Mouse (Mus musculus) heart, embryonic 16.5 days (tissue): Measurements from ENCODE around the gene Tldc2. TPM values are rescaled to one million over a fixed set of nuclear protein-coding genes. Genes with fewer than 3 reads are reported as not detected.

ENCODE experiments used
- ATAC-seq: fragments of 200-750 bp; cut with Nextera tagmentation; replicated peaks from 2 replicates; pipeline ENCODE4 v1.8.0; 2017; ENCODE audit warnings: moderate number of reproducible peaks; ENCODE audit not compliant: insufficient read depth, low FRiP score; ENCODE audit errors: extremely low read depth
- H3K27ac ChIP-seq: fragments of 300-500 bp; sonication (generic); 2 replicates; pipeline ENCODE4 v1.5.1; 2014; ENCODE audit warnings: mild to moderate bottlenecking, low read length, control low read depth, moderate library complexity
- H3K27me3 ChIP-seq: fragments of 300-500 bp; sonication (generic); 2 replicates; pipeline ENCODE4 v1.6.1; 2014; ENCODE audit warnings: low read length, mixed read lengths; ENCODE audit not compliant: control insufficient read depth, insufficient read depth
- H3K36me3 ChIP-seq: fragments of 300-500 bp; sonication (generic); 2 replicates; pipeline ENCODE4 v1.6.1; 2014; ENCODE audit not compliant: control insufficient read depth, insufficient read depth
- H3K4me1 ChIP-seq: fragments of 300-500 bp; sonication (generic); 2 replicates; pipeline ENCODE4 v1.6.1; 2014; ENCODE audit warnings: low read length, mixed read lengths; ENCODE audit not compliant: control insufficient read depth, insufficient read depth
- H3K4me2 ChIP-seq: fragments of 300-500 bp; sonication (generic); 2 replicates; pipeline ENCODE4 v1.6.1; 2014; ENCODE audit warnings: low read depth, mild to moderate bottlenecking, control low read depth, low read length
- H3K4me3 ChIP-seq: fragments of 300-500 bp; sonication (generic); 2 replicates; pipeline ENCODE4 v1.5.1; 2014; ENCODE audit warnings: mild to moderate bottlenecking, control low read depth, low read length
- H3K9ac ChIP-seq: fragments of 300-500 bp; sonication (generic); 2 replicates; pipeline ENCODE4 v1.6.1; 2014; ENCODE audit warnings: low read length, control low read depth
- H3K9me3 ChIP-seq: fragments of 300-500 bp; sonication (generic); replicated peaks from 2 replicates; pipeline ENCODE4 v1.6.1; 2016; ENCODE audit warnings: low read length; ENCODE audit not compliant: control insufficient read depth
- WGBS: fragments of 180-500 bp; shearing (Covaris S2); extraction: QIAGEN DNeasy Blood & Tissue Kit; methylation state at CpG from one replicate; pipeline ENCODE4 v1.1.7; 2014; 5-methylcytosine and 5-hydroxymethylcytosine counted together
- polyA plus RNA-seq: library from polyadenylated mRNA; unstranded; fragments of >200 nt; fragmentation: Nextera tagmentation; extraction: Ambion mirVana; gene quantifications from 2 replicates; pipeline ENCODE4 v1.2.1, GENCODE M21; 2015

The Tldc2 gene
- not detected in 2 replicates for polyA plus RNA-seq

GRCm38 (mm10) chr2:157086796-157087195, at the start of gene Tldc2:
Gene Tldc2 (plus strand): TSS chr2:157087055.
- no peak within 1 kb of the TSS for H3K27ac ChIP-seq

GRCm38 (mm10) chr2:157037303-157037702, 49.6 kb upstream of the Tldc2 start:
- no peaks in the 10 kb centered on the region for H3K9me3 ChIP-seq
- WGBS = 92% methylated on average over 9 of the region's 9 CpGs
- H3K9ac ChIP-seq = no peak overlapping the region
- H3K4me2 ChIP-seq = no peak overlapping the region
- ATAC-seq = no peak
- 0 out of 2 replicates have a peak, but pooled peaks cover 4% of the 10 kb centered on the region for H3K4me1 ChIP-seq
- no peak overlapping the region for H3K27ac ChIP-seq
- H3K4me3 ChIP-seq = no peak overlapping the region
- peaks cover 37% of the 10 kb centered on the region for H3K36me3 ChIP-seq
- no peaks in the 10 kb centered on the region for H3K27me3 ChIP-seq

More at GRCm38 (mm10) chr2:157086796-157087195, at the start of gene Tldc2:
- Histone ChIP-seq H3K36me3 (no peaks in the 10 kb centered on the region), H3K4me3 (no peak within 1 kb of the TSS), H3K9ac (no peak within 1 kb of the TSS), H3K9me3 (no peaks in the 10 kb centered on the region), H3K27me3 (no peaks in the 10 kb centered on the region; the same call in 1 of the 2 replicates), H3K4me2 (no peak within 1 kb of the TSS), H3K4me1 (peaks cover 11% of the 10 kb centered on the region)
- 89% methylated on average over 8 of the region's 8 CpGs for WGBS
- ATAC-seq = no peak

GRCm38 (mm10) chr2:157039900-157040648, 46.8 kb upstream of the Tldc2 start:
- WGBS = 81% methylated on average over 50 of the region's 50 CpGs
- peak overlapping the region; percentile 51; the same call in 1 of the 2 replicates for H3K27ac ChIP-seq
- peak; percentile 58 for ATAC-seq

GRCm38 (mm10) chr2:157040649-157041046, 46.2 kb upstream of the Tldc2 start:
- Histone ChIP-seq H3K9me3 (peaks cover 6% of the 10 kb centered on the region; the same call in 1 of the 2 replicates), H3K27ac (peak overlapping the region; percentile 51; the same call in 1 of the 2 replicates), H3K36me3 (peaks cover 39% of the 10 kb centered on the region), H3K4me1 (0 out of 2 replicates have a peak, but pooled peaks cover 4% of the 10 kb centered on the region), H3K4me2 (no peak overlapping the region), H3K9ac (no peak overlapping the region), H3K4me3 (no peak overlapping the region), H3K27me3 (no peaks in the 10 kb centered on the region)
- 79% methylated on average over 17 of the region's 17 CpGs for whole genome bisulfite sequencing
- ATAC-seq = no peak

More at GRCm38 (mm10) chr2:157039900-157040648, 46.8 kb upstream of the Tldc2 start:
- Histone ChIP-seq H3K27me3 (no peaks in the 10 kb centered on the region), H3K4me1 (0 out of 2 replicates have a peak, but pooled peaks cover 4% of the 10 kb centered on the region), H3K4me2 (no peak overlapping the region), H3K36me3 (peaks cover 38% of the 10 kb centered on the region), H3K9ac (no peak overlapping the region), H3K9me3 (peaks cover 6% of the 10 kb centered on the region; the same call in 1 of the 2 replicates), H3K4me3 (no peak overlapping the region)

GRCm38 (mm10) chr2:157041421-157041820, 45.4 kb upstream of the Tldc2 start:
- 68% methylated on average over 7 of the region's 7 CpGs for WGBS
- no peak overlapping the region for H3K27ac ChIP-seq

GRCm38 (mm10) chr2:157043556-157043955, 43.3 kb upstream of the Tldc2 start:
- H3K4me2 ChIP-seq = no peak overlapping the region
- H3K4me1 ChIP-seq = 0 out of 2 replicates have a peak, but pooled peaks cover 5% of the 10 kb centered on the region
- H3K4me3 ChIP-seq = no peak overlapping the region
- ATAC-seq = no peak
- H3K9me3 ChIP-seq = peaks cover 10% of the 10 kb centered on the region; the same call in 1 of the 2 replicates
- 89% methylated on average over 8 of the region's 8 CpGs for whole genome bisulfite sequencing
- H3K27me3 ChIP-seq = no peaks in the 10 kb centered on the region
- no peak overlapping the region for H3K27ac ChIP-seq
- no peak overlapping the region for H3K9ac ChIP-seq
- peaks cover 45% of the 10 kb centered on the region for H3K36me3 ChIP-seq

More at GRCm38 (mm10) chr2:157041421-157041820, 45.4 kb upstream of the Tldc2 start:
- H3K36me3 ChIP-seq = peaks cover 46% of the 10 kb centered on the region
- H3K27me3 ChIP-seq = no peaks in the 10 kb centered on the region
- H3K4me2 ChIP-seq = no peak overlapping the region
- 0 out of 2 replicates have a peak, but pooled peaks cover 4% of the 10 kb centered on the region for H3K4me1 ChIP-seq
- no peak overlapping the region for H3K4me3 ChIP-seq
- peaks cover 10% of the 10 kb centered on the region; the same call in 1 of the 2 replicates for H3K9me3 ChIP-seq
- H3K9ac ChIP-seq = no peak overlapping the region
- ATAC-seq = no peak

GRCm38 (mm10) chr2:157043987-157044386, 42.9 kb upstream of the Tldc2 start:
- Histone ChIP-seq H3K9ac (no peak overlapping the region), H3K4me3 (no peak overlapping the region), H3K9me3 (peaks cover 10% of the 10 kb centered on the region; the same call in 1 of the 2 replicates), H3K36me3 (peaks cover 47% of the 10 kb centered on the region), H3K27ac (no peak overlapping the region), H3K4me2 (no peak overlapping the region), H3K27me3 (no peaks in the 10 kb centered on the region), H3K4me1 (peaks cover 9% of the 10 kb centered on the region; the same call in 1 of the 2 replicates)
- ATAC-seq = no peak

- no peak overlapping the region for H3K27ac ChIP-seq
- no peaks in the 10 kb centered on the region for H3K27me3 ChIP-seq
- no peak overlapping the region for H3K4me2 ChIP-seq
- WGBS = 88% methylated on average over 2 of the region's 2 CpGs
- no peak for ATAC-seq
- H3K36me3 ChIP-seq = peaks cover 34% of the 10 kb centered on the region
- H3K4me1 ChIP-seq = peaks cover 7% of the 10 kb centered on the region; the same call in 1 of the 2 replicates
- no peak overlapping the region for H3K4me3 ChIP-seq
- H3K9ac ChIP-seq = no peak overlapping the region
- peaks cover 10% of the 10 kb centered on the region; the same call in 1 of the 2 replicates for H3K9me3 ChIP-seq
Measured at GRCm38 (mm10) chr2:157045932-157046331, 40.9 kb upstream of the Tldc2 start.

GRCm38 (mm10) chr2:157046956-157047355, 39.9 kb upstream of the Tldc2 start:
- Histone ChIP-seq H3K36me3 (peaks cover 34% of the 10 kb centered on the region), H3K27me3 (no peaks in the 10 kb centered on the region)
- WGBS = 94% methylated on average over 5 of the region's 5 CpGs

More at GRCm38 (mm10) chr2:157046956-157047355, 39.9 kb upstream of the Tldc2 start:
- Histone ChIP-seq H3K4me3 (no peak overlapping the region), H3K27ac (no peak overlapping the region), H3K9ac (no peak overlapping the region), H3K4me2 (no peak overlapping the region), H3K9me3 (peaks cover 10% of the 10 kb centered on the region; the same call in 1 of the 2 replicates), H3K4me1 (peaks cover 9% of the 10 kb centered on the region; the same call in 1 of the 2 replicates)
- no peak for ATAC-seq
